Mouse (Mus musculus) kidney, postnatal 14 days (tissue): ENCODE measurements around the gene Zbtb17.

Experiments used
- DNase-seq: peaks from one replicate; pipeline ENCODE4 v3.0.0; 2022; ENCODE audit warnings: mixed read lengths

Zbtb17 gene

DNA sequence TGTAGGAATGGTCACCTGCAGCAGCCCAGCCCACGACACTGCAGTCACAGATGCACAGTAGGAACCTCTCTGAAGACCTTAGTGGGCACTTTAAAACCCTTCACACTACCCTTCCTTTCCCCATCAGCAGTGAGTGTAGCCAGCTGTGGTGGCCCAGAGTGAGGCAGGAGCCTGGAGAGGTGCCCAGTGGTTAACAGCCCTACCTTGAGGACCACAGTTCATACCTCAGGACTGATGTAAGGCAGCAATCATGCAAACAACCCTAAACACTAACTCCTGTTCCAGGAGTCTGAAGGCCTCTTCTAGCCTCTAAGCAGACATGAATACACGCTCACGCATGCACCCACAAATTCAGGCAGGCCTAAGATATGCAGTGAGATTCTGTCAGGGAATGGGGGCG lies 60.0 kb downstream of the Zbtb17 start:
- no peak for DNase-seq

DNA sequence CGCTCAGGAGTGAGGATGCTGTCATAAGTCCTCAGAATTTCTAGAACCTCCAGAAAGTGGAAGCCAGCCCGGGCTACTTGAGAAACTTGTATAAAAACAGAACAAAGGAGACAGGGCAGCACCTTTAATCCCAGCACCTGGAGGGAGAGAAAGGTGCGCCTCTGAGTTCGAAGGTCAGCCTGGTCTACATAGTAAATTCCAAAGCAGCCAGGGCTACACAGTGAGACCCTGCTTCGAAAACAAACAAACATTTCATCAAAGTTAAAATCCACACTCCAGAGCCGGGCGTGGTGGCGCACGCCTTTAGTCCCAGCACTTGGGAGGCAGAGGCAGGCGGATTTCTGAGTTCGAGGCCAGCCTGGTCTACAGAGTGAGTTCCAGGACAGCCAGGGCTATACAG lies 61.4 kb downstream of the Zbtb17 start:
- DNase-seq, result no peak

DNA sequence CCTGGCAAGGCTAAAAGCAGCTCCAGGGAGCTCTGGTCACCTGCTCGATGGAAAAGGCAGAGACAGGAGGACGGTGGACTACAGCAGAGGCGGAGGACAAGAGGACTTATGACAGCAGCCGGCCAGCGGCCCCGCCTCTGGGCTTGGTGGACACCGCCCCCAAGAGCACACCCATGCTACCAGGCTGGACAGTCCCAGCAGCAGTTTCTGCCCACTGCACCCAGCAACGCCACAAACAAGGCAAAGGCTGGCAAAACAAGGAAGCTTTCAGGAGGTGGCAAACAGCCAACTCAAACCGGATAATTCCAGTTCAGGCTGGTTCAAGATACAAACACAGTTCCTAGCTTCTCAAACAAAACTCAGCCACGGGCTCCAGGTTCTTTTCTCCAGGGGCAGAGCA lies 61.9 kb downstream of the Zbtb17 start:
- peak; percentile 94 for DNase-seq

DNA sequence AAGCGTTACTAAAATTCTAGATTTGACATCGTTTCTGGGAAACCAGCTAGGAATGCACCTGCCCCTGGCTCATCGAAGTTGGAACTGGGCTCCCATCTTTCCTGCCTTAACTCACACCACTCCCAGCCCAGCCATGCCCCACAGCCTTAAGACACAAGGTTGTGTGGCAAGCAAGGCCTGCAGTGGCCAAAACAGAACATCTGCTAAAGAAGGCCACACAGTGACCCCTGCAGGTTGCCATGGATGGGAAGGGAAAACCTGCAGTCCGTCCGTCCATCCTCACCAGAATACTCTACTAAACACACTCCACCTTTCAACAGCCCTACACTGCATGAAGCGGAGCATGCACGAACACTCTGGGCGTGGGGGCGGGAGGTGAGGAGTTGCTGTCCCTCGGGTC lies 62.4 kb downstream of the Zbtb17 start:
- DNase-seq, result peak; percentile 44

DNA sequence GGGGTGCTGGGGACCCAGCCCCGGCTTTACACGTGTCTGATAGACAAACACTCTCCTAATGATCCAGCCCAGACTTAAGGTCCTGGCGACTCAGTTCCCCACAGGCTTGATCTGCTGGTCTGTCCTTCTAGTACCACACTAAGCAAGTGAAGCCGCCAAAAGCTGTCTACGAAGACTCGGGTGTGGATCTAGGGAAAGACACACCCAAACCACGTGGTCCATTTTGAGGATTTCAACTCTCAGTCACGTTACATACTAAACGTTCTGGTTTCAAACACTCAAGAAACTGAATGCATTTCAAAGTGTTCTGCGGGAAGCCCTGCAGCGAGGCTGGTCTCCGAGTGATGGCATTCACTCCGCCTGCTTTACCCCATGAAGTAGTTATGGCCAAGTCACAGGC lies 66.0 kb downstream of the Zbtb17 start:
- no peak for DNase-seq

DNA sequence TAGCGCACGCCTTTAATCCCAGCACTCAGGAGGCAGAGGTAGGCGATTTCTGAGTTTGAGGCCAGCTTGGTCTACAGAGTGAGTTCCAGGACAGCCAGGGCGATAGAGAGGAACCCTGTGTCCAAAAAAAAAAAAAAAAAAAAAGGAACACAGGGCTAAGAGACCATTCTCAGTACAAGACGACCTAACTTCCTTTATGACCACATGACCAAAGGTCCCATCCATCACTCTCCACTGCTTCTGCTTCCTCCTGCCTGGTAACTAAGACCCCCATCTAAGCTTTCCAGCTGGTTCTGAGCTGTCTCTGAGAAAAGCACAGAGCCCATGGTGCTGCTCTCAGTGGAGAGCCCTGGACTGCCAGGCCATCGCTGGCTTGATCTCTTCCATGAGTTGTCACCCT lies 67.7 kb downstream of the Zbtb17 start:
- no peak for DNase-seq

DNA sequence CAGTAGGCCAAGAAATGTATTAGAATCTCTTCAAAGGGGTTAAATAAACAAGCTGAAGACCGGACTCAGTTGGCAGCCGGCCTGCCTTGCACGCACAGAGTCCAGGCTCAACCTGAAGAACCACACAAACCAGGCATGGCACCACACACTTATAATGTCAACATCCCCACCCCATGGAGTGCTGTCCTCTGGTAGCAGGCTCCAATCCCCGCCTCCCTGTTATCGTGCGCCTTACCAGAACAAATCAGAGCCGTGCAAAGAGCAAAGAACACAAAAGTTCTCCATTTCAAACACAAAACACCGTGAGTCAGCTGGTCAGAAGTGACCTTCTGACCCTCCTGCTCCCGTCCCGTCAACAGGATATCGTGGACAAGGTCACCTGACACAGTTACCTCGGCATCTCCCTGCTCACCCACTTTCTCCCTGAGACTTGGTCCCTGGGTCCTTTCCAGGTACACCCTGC lies 69.8 kb downstream of the Zbtb17 start:
- peak; percentile 61 for DNase-seq
